Mouse (Mus musculus) cortical plate, adult 2 months (tissue): ENCODE results near the gene Znrf4.
"Not testable (repeated sequence)": the region's sequence is repeated elsewhere in the genome, so short reads cannot be mapped to it uniquely, and the experiment has no call there.

ENCODE experiments used
- CTCF ChIP-seq: fragments of 200-500 bp; IDR thresholded peaks from 2 replicates; pipeline ENCODE4 v1.5.1; 2011; ENCODE audit warnings: mild to moderate bottlenecking, control low read depth, low read length; ENCODE audit not compliant: insufficient read depth; ENCODE audit errors: extremely low read depth
- POLR2A ChIP-seq: fragments of 200-500 bp; IDR thresholded peaks from 2 replicates; pipeline ENCODE4 v1.6.1; 2011; ENCODE audit warnings: mild to moderate bottlenecking, low read length, control low read depth; ENCODE audit not compliant: insufficient read depth; ENCODE audit errors: extremely low read depth

DNA sequence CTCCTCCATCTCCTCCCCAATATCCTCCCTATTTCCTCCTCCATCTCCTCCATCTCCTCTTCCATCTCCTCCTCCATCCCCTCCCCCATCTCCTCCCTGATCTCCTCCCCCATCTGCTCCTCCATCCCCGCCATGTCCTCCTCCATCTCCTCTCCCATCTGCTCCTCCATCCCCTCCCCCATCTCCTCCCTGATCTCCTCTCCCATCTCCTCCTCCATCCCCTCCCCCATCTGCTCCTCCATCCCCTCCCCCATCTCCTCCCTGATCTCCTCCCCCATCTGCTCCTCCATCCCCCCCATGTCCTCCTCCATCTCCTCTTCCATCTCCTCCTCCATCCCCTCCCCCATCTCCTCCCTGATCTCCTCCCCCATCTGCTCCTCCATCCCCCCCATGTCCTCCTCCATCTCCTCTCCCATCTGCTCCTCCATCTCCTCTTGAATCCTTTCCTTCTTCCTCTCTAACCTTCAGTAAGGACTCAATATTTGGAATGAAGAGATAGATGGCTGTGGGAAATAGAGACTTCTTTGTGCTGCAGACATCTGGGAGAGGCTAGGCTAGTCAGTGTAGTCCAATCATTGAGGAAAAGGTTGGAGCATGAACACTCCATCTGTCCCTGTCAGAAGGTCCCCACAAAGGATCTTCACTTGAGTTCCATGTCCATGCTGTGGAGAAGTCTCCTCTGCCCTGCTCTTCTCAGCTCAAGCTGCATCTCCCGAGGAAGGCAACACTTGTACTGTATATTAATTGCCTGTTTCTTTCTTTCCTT, 10.4 kb downstream of the Znrf4 start:
- TF ChIP-seq CTCF, POLR2A: not testable (repeated sequence)
